Mouse (Mus musculus) heart, adult 2 months (tissue): Measurements from ENCODE around the gene Qtrt2.

Experiments used
- CTCF ChIP-seq: fragments of 200-600 bp; IDR thresholded peaks from 2 replicates; pipeline ENCODE4 v1.8.1; 2022; ENCODE audit warnings: antibody characterized with exemption, mild to moderate bottlenecking, moderate library complexity
- EP300 ChIP-seq: fragments of 200-500 bp; IDR thresholded peaks from 2 replicates; pipeline ENCODE4 v1.6.1; 2011; ENCODE audit warnings: low read depth, low read length, control low read depth; ENCODE audit not compliant: insufficient read depth
- POLR2A ChIP-seq: fragments of 200-500 bp; IDR thresholded peaks from 2 replicates; pipeline ENCODE4 v1.6.1; 2011; ENCODE audit warnings: mild to moderate bottlenecking, low read depth, low read length, control low read depth; ENCODE audit not compliant: insufficient read depth

DNA sequence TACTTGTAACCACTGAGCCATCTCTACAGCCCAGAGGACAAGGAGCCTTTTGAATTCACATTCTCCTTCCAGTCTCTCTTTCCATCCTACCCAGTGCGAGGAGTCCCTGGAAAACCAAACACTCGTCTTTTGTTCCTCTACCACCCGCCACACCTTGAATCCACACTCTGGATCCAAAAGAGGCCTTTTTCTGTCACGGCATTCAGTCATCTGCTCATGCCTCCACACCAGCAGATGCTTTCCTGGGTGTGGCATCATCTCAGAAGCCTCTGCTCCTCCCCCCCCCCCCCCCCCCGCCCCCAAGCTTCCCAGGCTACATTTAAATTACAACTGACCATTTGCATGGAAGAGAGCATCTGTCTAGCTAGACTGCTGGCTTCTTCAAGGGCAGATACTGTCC lies 110.3 kb downstream of the Qtrt2 start:
- TF ChIP-seq POLR2A (no peak), EP300 (no peak), CTCF (no peak)
